Mouse (Mus musculus): Measurements from ENCODE around the gene Ccdc80.

Ccdc80 gene

GRCm38 (mm10) chr16:45093137-45093731 is at the start of gene Ccdc80:
Ccdc80 (plus strand) TSS chr16:45093402.
- DNase-seq (ENCODE audit: low spot score in 2 of 2) = no peak

GRCm38 (mm10) chr16:45044844-45045243 is 48.4 kb upstream of the Ccdc80 start:
- DNase-seq (ENCODE audit: low spot score in 2 of 2) = no peak

DNA sequence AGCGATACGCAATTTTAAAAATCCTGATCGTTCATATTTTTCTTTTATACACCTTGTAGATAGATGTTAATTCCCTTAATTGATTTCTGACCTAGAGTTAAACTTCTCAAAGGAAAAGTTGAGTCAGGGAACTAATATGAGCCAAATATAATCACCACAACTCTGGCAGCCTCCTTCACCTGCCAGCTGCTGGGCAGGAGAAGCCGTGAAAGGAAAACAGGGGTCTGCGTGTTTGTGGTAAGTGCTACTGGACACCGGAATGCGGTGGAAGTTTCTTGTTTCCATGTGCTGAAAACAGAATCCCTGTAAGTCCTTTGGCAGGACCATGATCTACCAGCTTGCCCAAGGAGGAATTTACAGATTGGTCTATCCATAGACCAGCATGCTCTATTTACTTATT is 36.0 kb upstream of the Ccdc80 start:
- DNase-seq (ENCODE audit: low spot score in 2 of 2) = no peak

- DNase-seq (ENCODE audit: low spot score in 2 of 2) = no peak
These were observed 35.3 kb upstream of the Ccdc80 start for GRCm38 (mm10) chr16:45057922-45058321.

DNA sequence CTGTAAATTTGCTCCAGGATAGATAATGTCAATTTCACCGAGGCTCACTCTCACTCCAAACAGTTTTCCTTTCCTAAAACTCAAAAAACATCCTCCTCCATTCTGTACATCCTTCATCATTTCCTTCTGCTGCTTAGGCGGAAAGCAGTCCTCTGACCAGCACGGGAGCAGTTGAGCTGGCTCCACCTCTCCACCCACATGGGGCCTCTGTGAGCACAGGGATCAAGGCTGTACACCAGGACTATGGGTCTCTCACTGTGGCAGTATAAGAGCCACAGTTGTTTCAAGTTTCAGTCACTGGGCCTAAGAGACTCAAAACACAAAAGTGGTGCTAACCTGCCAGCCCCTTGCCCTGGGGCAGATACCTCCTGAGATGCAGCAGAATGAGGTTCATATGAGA is 32.1 kb upstream of the Ccdc80 start:
- DNase-seq (ENCODE audit: low spot score in 2 of 2) = no peak

- DNase-seq (ENCODE audit: low spot score in 2 of 2) = peak in 1 of 2 experiments; percentile 6
These were observed 22.7 kb upstream of the Ccdc80 start for GRCm38 (mm10) chr16:45070383-45071083.

DNA sequence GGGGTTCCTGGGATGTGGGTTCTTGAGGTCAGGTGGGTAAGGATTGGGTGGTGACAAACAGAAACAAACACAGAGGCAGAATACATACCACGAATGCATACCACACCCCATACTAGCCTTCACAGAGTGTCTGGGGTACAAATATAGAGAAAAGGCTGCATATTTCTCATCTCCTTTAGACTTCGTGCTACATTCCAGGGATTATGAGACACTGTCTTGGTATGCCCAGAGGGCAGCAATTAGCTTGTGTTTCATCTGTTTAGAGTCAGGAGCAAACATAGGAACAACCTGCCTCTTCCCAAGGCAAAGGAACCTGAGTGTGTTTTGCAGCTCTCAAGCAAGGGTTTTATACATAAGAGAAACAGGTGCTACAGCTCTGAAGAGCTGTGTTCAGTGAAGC is 21.8 kb upstream of the Ccdc80 start:
- no peak for DNase-seq (ENCODE audit: low spot score in 2 of 2)

DNA sequence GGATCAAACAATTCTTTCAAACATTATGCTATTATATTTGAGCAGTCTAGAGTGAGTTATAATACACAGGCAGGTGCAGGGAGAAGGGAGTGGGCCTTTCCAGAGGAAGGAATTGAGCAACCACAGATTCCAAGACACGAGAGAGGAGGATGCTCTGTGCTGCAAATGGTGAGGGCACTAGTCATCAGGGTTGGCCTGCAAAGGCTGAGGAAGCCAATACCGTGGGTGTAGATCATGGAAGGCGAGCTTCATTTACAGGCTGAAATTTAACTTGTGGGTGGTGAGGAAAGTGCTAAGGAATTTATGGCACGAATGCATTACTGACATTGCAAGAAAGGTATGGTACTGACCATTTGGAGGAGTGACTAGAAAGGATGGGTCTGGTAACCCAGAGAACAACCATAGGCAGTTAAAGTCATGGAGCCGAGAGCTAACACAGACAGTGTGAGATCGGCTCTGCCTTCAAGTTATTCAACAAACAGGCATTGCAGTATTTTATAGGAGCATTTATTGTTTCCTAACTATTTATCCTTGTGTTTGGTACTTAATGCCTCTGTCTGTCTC is 15.6 kb upstream of the Ccdc80 start:
- no peak for DNase-seq (ENCODE audit: low spot score in 2 of 2)

DNA sequence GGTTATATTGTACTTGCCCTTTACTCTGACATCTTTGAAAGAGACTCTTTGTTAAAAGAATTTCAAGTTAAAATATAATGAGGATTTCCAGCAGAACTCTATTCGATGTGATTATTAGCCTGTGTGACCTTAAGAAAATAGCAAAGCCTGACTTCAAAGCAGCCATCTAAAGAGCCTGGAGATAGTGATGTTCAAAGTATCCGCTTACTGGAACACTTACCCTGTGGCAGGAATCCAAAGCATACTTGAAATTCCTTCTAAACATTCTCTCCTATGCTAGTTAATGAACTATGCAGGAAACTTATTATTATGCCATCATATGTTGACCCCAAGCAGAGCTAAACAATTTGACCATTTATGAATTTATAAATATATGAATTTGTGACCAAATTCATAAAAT is 13.9 kb upstream of the Ccdc80 start:
- DNase-seq (ENCODE audit: low spot score in 2 of 2) = no peak

GRCm38 (mm10) chr16:45088842-45089241 is 4.4 kb upstream of the Ccdc80 start:
- no peak for DNase-seq (ENCODE audit: low spot score in 2 of 2)

DNA sequence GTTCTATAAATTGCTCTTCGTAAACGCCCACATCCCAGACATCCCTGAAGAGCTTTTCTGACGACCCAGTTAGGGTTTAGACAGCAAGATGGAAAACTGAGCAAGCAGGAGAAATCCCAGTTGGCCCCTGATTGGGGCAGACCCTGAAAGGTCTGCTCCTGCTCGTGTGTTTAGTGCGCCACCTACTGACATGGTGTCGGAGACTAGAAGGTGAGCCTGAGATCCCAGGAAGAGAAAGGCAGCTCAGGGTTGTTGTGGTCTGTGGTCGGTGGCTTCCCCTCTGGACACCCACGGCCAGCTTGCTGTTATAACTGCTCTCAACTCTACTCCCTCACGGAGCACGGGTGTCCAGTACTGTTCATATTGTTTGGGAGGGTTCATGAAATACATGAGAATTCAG is 3.2 kb upstream of the Ccdc80 start:
- DNase-seq (ENCODE audit: low spot score in 2 of 2) = peak; percentile 69 to 74

DNA sequence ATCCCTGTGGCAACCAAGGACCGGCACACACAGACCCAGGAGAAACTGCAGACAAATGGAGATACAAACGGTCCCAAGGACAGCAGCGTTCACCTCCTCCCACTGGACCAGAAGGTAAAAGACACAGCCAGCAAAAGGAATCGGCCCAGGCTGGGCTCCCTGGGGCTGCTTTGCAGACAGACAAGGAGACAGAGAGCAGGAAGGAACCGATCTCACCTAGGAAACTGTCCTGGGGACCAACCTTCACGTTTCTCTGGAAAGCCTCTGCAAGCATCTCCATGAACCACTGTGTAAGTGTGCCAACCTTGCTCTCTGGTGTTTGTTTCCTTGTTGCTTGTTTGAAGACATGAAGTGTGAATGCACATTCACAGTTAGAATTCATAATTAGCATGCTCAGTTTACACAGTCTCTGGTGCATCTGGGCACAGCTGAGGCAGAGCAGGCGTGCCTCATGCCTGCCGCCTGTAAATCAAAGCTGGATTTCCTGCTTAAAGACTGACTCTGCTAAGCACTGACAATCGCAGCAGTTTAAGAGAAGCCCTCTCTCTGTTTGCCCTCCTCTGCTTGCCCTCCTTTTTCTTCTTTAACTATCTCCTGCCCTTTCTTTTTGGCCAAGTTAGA is 1.0 kb downstream of the Ccdc80 start:
- DNase-seq (ENCODE audit: low spot score in 2 of 2) = no peak

DNA sequence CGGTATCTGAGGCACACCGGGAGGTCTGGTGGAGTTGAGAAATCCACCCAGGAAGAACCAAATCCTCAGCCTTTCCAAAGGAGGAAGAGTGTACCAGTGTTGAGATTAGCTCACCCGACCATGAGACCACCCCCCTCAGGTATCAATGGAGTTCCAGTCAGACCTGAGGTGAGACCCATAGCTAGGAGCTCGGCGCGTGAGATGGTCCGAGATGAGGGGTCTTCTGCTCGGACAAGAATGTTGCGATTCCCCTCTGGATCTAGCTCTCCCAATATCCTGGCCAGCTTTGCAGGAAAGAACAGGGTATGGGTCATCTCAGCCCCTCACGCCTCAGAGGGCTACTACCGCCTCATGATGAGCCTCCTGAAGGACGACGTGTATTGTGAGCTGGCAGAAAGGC is 1.8 kb downstream of the Ccdc80 start:
- no peak for DNase-seq (ENCODE audit: low spot score in 2 of 2)

GRCm38 (mm10) chr16:45095561-45096482 is 2.6 kb downstream of the Ccdc80 start:
- DNase-seq (ENCODE audit: low spot score in 2 of 2) = no peak

- DNase-seq (ENCODE audit: low spot score in 2 of 2) = no peak
These were observed 4.3 kb downstream of the Ccdc80 start for GRCm38 (mm10) chr16:45097467-45097866.

- DNase-seq (ENCODE audit: low spot score in 2 of 2) = no peak
These were observed 5.1 kb downstream of the Ccdc80 start for GRCm38 (mm10) chr16:45098186-45098885.

DNA sequence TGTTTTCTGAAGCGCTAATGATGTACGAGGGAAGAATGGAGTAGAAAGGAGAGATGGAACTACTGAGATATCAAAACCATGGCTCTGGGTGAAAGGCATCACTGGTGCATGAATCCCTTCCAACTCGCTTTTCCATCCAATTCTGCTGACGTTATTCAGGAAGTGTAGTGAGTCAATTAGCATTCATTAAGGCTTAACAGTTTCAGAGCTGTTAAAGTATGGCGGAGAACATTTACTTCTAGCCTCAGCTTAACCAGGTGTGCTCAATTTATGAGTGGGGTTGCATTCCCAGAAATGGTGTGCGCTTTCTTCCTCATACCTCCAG is 5.6 kb downstream of the Ccdc80 start:
- no peak for DNase-seq (ENCODE audit: low spot score in 2 of 2)

- no peak for DNase-seq (ENCODE audit: low spot score in 2 of 2)
These were observed 7.7 kb downstream of the Ccdc80 start for GRCm38 (mm10) chr16:45100892-45101291.

GRCm38 (mm10) chr16:45104993-45105392 is 11.8 kb downstream of the Ccdc80 start:
- DNase-seq (ENCODE audit: low spot score in 2 of 2) = peak in 1 of 2 experiments; percentile 60

GRCm38 (mm10) chr16:45108203-45108878 is 15.1 kb downstream of the Ccdc80 start:
- no peak for DNase-seq (ENCODE audit: low spot score in 2 of 2)

- peak in 1 of 2 experiments; percentile 38 for DNase-seq (ENCODE audit: low spot score in 2 of 2)
These were observed 17.3 kb downstream of the Ccdc80 start for GRCm38 (mm10) chr16:45110498-45110897.
